Mouse (Mus musculus): Measurements from ENCODE around the gene Olfr370. TPM values are rescaled to one million over a fixed set of nuclear protein-coding genes. Genes with fewer than 3 reads are reported as not detected.

Gene Olfr370
- polyA plus RNA-seq, 1 experiment from 2014 or later = not detected

- no peaks in the 10 kb centered on the region for H3K27me3 ChIP-seq (ENCODE audit: control insufficient read depth, insufficient read depth, low read length)
- H3K4me1 ChIP-seq (ENCODE audit: control insufficient read depth, insufficient read depth, low read length) = peaks cover 14% of the 10 kb centered on the region
- no peak for DNase-seq (ENCODE audit: low spot score, missing footprints)
- no peaks in the 10 kb centered on the region for H3K9me3 ChIP-seq (ENCODE audit: control insufficient read depth, low read length)
- no peak overlapping the region for H3K9ac ChIP-seq (ENCODE audit: low read length)
- H3K27ac ChIP-seq (ENCODE audit: low read depth, low read length) = no peak overlapping the region
- no peak overlapping the region for H3K4me3 ChIP-seq (ENCODE audit: low read depth, low read length)
- no peak overlapping the region for H3K4me2 ChIP-seq
- H3K36me3 ChIP-seq (ENCODE audit: control insufficient read depth, insufficient read depth, low read length) = peaks cover 16% of the 10 kb centered on the region
- ATAC-seq (ENCODE audit: low FRiP score) = no peak
- WGBS = 91% methylated on average over 5 of the region's 5 CpGs
These were observed 36.7 kb downstream of the Olfr370 start for GRCm38 (mm10) chr8:83572246-83572812.

GRCm38 (mm10) chr8:83573140-83573875 lies 37.7 kb downstream of the Olfr370 start:
- peaks cover 16% of the 10 kb centered on the region for H3K36me3 ChIP-seq (ENCODE audit: control insufficient read depth, insufficient read depth, low read length)
- H3K4me1 ChIP-seq (ENCODE audit: control insufficient read depth, insufficient read depth, low read length) = peaks cover 8% of the 10 kb centered on the region
- no peaks in the 10 kb centered on the region for H3K27me3 ChIP-seq (ENCODE audit: control insufficient read depth, insufficient read depth, low read length)
- H3K27ac ChIP-seq (ENCODE audit: low read depth, low read length) = no peak overlapping the region
- H3K4me2 ChIP-seq = no peak overlapping the region
- no peak overlapping the region for H3K9ac ChIP-seq (ENCODE audit: low read length)
- no peaks in the 10 kb centered on the region for H3K9me3 ChIP-seq (ENCODE audit: control insufficient read depth, low read length)
- WGBS = 90% methylated on average over 18 of the region's 18 CpGs
- no peak overlapping the region for H3K4me3 ChIP-seq (ENCODE audit: low read depth, low read length)
- no peak for ATAC-seq (ENCODE audit: low FRiP score)
- no peak for DNase-seq (ENCODE audit: low spot score, missing footprints)

GRCm38 (mm10) chr8:83574631-83575315 lies 39.2 kb downstream of the Olfr370 start:
- ATAC-seq (ENCODE audit: low FRiP score) (no peak), DNase-seq (ENCODE audit: low spot score, missing footprints) (no peak)
- WGBS = 90% methylated on average over 15 of the region's 15 CpGs
- H3K9ac ChIP-seq (ENCODE audit: low read length) = no peak overlapping the region
- H3K4me3 ChIP-seq (ENCODE audit: low read depth, low read length) = no peak overlapping the region
- no peaks in the 10 kb centered on the region for H3K27me3 ChIP-seq (ENCODE audit: control insufficient read depth, insufficient read depth, low read length)
- peaks cover 12% of the 10 kb centered on the region for H3K4me1 ChIP-seq (ENCODE audit: control insufficient read depth, insufficient read depth, low read length)
- H3K4me2 ChIP-seq = no peak overlapping the region
- H3K36me3 ChIP-seq (ENCODE audit: control insufficient read depth, insufficient read depth, low read length) = peaks cover 16% of the 10 kb centered on the region
- H3K9me3 ChIP-seq (ENCODE audit: control insufficient read depth, low read length) = no peaks in the 10 kb centered on the region
- H3K27ac ChIP-seq (ENCODE audit: low read depth, low read length) = no peak overlapping the region

- ATAC-seq (ENCODE audit: low FRiP score) (no peak), DNase-seq (ENCODE audit: low spot score, missing footprints) (no peak)
- H3K9ac ChIP-seq (ENCODE audit: low read length) = no peak overlapping the region
- 83% methylated on average over 17 of the region's 17 CpGs for WGBS
- no peaks in the 10 kb centered on the region for H3K27me3 ChIP-seq (ENCODE audit: control insufficient read depth, insufficient read depth, low read length)
- no peak overlapping the region for H3K4me3 ChIP-seq (ENCODE audit: low read depth, low read length)
- H3K4me2 ChIP-seq = no peak overlapping the region
- H3K4me1 ChIP-seq (ENCODE audit: control insufficient read depth, insufficient read depth, low read length) = peaks cover 12% of the 10 kb centered on the region
- H3K36me3 ChIP-seq (ENCODE audit: control insufficient read depth, insufficient read depth, low read length) = peaks cover 11% of the 10 kb centered on the region
- H3K9me3 ChIP-seq (ENCODE audit: control insufficient read depth, low read length) = no peaks in the 10 kb centered on the region
- no peak overlapping the region for H3K27ac ChIP-seq (ENCODE audit: low read depth, low read length)
These were observed 40.3 kb downstream of the Olfr370 start for GRCm38 (mm10) chr8:83575561-83576515.

DNA sequence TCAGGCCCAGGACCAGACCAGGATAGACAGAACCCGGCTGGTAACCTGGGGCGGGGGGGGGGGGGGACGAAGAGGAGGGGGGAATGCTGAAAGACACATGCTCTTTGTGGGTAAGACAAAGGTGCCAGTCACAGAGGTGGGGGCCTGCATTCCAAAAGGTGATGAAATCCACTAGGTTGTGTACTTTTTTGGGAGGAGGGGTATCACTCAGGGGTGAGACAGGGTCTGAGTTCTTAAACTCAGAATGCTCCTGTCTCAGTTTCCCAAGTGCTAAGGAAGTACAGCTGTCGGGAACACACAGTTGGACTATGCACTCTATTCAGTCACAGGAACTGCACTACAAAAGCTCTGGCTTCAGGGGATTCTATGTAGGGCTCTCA lies 40.9 kb downstream of the Olfr370 start:
- H3K9me3 ChIP-seq (ENCODE audit: control insufficient read depth, low read length) = no peaks in the 10 kb centered on the region
- H3K27me3 ChIP-seq (ENCODE audit: control insufficient read depth, insufficient read depth, low read length) = no peaks in the 10 kb centered on the region
- H3K4me1 ChIP-seq (ENCODE audit: control insufficient read depth, insufficient read depth, low read length) = peaks cover 12% of the 10 kb centered on the region
- no peak overlapping the region for H3K9ac ChIP-seq (ENCODE audit: low read length)
- peaks cover 8% of the 10 kb centered on the region for H3K36me3 ChIP-seq (ENCODE audit: control insufficient read depth, insufficient read depth, low read length)
- no peak for DNase-seq (ENCODE audit: low spot score, missing footprints)
- H3K4me2 ChIP-seq = no peak overlapping the region
- ATAC-seq (ENCODE audit: low FRiP score) = no peak
- no peak overlapping the region for H3K27ac ChIP-seq (ENCODE audit: low read depth, low read length)
- no peak overlapping the region for H3K4me3 ChIP-seq (ENCODE audit: low read depth, low read length)
- WGBS = 83% methylated on average over 3 of the region's 4 CpGs

DNA sequence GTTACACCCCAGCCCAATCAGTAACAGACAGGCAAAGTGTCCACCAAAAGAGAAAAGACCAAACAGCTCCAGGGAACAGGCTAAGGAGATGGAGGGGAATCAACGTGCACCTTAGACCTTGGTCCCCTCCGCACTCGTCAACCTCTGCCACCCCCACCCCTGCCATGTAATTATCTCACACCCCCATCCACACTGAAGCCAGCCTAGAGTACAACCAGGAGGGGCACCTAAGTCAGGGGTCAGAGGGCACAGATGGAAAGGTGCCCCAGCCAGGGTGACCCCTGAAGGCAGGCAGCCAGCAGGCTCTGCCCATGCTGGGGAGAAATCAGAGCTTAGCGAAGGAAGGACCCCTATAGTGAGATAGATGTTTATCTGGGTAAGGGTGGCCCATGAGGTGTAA lies 41.3 kb downstream of the Olfr370 start:
- H3K27ac ChIP-seq (ENCODE audit: low read depth, low read length) = no peak overlapping the region
- no peak for ATAC-seq (ENCODE audit: low FRiP score)
- DNase-seq (ENCODE audit: low spot score, missing footprints) = no peak
- no peaks in the 10 kb centered on the region for H3K9me3 ChIP-seq (ENCODE audit: control insufficient read depth, low read length)
- WGBS = 85% methylated on average over 4 of the region's 4 CpGs
- H3K4me3 ChIP-seq (ENCODE audit: low read depth, low read length) = no peak overlapping the region
- peaks cover 7% of the 10 kb centered on the region for H3K36me3 ChIP-seq (ENCODE audit: control insufficient read depth, insufficient read depth, low read length)
- H3K9ac ChIP-seq (ENCODE audit: low read length) = no peak overlapping the region
- H3K27me3 ChIP-seq (ENCODE audit: control insufficient read depth, insufficient read depth, low read length) = no peaks in the 10 kb centered on the region
- peaks cover 12% of the 10 kb centered on the region for H3K4me1 ChIP-seq (ENCODE audit: control insufficient read depth, insufficient read depth, low read length)
- no peak overlapping the region for H3K4me2 ChIP-seq

GRCm38 (mm10) chr8:83577384-83577791 lies 41.8 kb downstream of the Olfr370 start:
- Histone ChIP-seq H3K4me1 (ENCODE audit: control insufficient read depth, insufficient read depth, low read length) (peaks cover 12% of the 10 kb centered on the region), H3K9me3 (ENCODE audit: control insufficient read depth, low read length) (no peaks in the 10 kb centered on the region), H3K9ac (ENCODE audit: low read length) (no peak overlapping the region), H3K4me3 (ENCODE audit: low read depth, low read length) (no peak overlapping the region), H3K4me2 (no peak overlapping the region), H3K27ac (ENCODE audit: low read depth, low read length) (no peak overlapping the region), H3K36me3 (ENCODE audit: control insufficient read depth, insufficient read depth, low read length) (peaks cover 4% of the 10 kb centered on the region), H3K27me3 (ENCODE audit: control insufficient read depth, insufficient read depth, low read length) (no peaks in the 10 kb centered on the region)
- ATAC-seq (ENCODE audit: low FRiP score) (no peak), DNase-seq (ENCODE audit: low spot score, missing footprints) (no peak)
- WGBS = 66% methylated on average over 9 of the region's 9 CpGs

DNA sequence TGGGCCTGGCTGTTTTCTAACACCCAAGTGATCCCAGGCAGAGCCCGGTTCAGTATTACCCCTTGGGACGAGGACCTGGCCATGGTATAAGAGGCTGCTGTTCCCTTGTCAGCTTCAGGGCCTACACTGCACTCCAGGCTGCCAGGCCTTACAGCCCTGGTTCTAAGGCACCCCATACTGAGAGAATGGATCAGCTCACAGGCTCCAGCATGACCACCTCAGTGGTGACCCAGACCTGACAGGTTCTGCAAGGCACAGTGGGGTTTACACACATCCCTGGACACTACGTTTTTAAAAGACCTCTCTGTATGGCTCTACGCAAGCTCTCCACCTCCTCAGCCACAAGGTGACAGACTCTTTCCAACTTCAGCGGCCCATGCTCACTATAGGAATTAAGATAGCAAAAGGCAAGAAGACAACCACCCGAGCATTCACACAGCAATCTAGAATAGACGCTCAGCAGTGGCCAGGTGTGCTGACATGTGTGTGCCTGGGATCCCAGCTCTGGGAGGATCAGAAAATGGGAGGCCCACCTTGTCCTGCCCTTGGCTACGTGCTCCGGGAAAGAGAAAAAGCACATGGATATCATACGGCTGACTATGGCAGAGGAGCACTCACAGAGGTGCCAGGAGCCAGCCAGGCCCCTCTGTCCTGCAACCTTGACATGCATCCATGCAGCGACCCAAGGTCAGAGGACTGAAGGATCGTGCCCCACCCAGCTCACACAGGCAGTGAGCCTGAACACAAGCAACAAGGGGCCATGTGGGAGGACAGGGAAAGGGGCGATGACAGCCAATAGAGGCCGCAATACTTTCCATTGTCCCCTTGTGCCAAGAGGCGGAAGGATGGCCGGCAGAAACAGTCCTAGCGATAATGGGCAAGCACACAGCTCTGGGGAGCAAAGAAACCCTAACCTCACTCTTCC lies 42.8 kb downstream of the Olfr370 start:
- Histone ChIP-seq H3K27me3 (ENCODE audit: control insufficient read depth, insufficient read depth, low read length) (no peaks in the 10 kb centered on the region), H3K4me2 (no peak overlapping the region), H3K9me3 (ENCODE audit: control insufficient read depth, low read length) (no peaks in the 10 kb centered on the region), H3K4me3 (ENCODE audit: low read depth, low read length) (no peak overlapping the region), H3K27ac (ENCODE audit: low read depth, low read length) (no peak overlapping the region), H3K36me3 (ENCODE audit: control insufficient read depth, insufficient read depth, low read length) (no peaks in the 10 kb centered on the region), H3K9ac (ENCODE audit: low read length) (no peak overlapping the region), H3K4me1 (ENCODE audit: control insufficient read depth, insufficient read depth, low read length) (peaks cover 12% of the 10 kb centered on the region)
- ATAC-seq (ENCODE audit: low FRiP score) (no peak), DNase-seq (ENCODE audit: low spot score, missing footprints) (no peak)
- WGBS = 80% methylated on average over 17 of the region's 17 CpGs
